Mouse (Mus musculus): ENCODE results near the gene Mrpl4. TPM values are rescaled to one million over a fixed set of nuclear protein-coding genes. Genes with fewer than 3 reads are reported as not detected.

The Mrpl4 gene
- total and polyA plus RNA-seq, 3 experiments = 38.4 to 129 (median 39.1) TPM

DNA sequence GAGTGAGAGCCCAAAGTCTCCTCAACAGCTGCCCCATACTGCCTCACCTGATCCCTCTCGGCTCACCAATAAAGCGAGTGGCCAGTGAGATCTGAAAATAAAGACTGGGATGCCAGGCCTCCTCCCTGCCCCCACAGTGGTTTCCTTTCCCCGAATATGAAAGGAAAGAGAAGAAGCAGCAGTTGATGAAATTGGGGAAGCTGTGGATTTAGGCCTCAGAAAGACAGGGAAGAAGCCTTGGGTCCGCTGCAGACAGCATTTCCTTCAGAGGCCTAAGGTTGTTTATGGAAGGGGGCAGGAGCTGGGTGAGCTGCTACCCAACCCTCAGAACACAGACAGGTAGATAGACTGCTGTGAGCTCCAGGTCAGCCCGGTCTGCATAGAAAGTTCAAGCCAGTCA is 35.8 kb upstream of the Mrpl4 start:
- no peak overlapping the region for H3K4me3 ChIP-seq (ENCODE audit: low read depth, low read length)
- H3K4me1 ChIP-seq (ENCODE audit: insufficient read depth, low read depth, low read length) = peaks cover 24% of the 10 kb centered on the region
- ATAC-seq (ENCODE audit: extremely low read depth, insufficient number of reproducible peaks, low FRiP score, poor library complexity, severe bottlenecking) (no peak), DNase-seq (ENCODE audit: low spot score) (no peak)
- H3K27me3 ChIP-seq (ENCODE audit: insufficient read depth, low read length) = no peaks in the 10 kb centered on the region; the same call in 1 of the 2 replicates
- TF ChIP-seq GATA2 (IDR thresholded peaks at IDR 0.05; ENCODE audit: borderline replicate concordance, low read depth, low read length) (no peak), CTCF (IDR thresholded peaks at IDR 0.05; ENCODE audit: low read depth, low read length) (no peak), TAL1 (conservative IDR thresholded peaks at IDR 0.05; ENCODE audit: low read depth, low read length) (no peak), POLR2AphosphoS5 (IDR thresholded peaks at IDR 0.05; ENCODE audit: insufficient replicate concordance, low read depth, low read length) (no peak), GATA1 (IDR thresholded peaks at IDR 0.05; ENCODE audit: borderline replicate concordance, low read length) (no peak)
- no peaks in the 10 kb centered on the region for H3K9me3 ChIP-seq (replicated peaks)
- H3K36me3 ChIP-seq (replicated peaks) = peaks cover 39% of the 10 kb centered on the region

DNA sequence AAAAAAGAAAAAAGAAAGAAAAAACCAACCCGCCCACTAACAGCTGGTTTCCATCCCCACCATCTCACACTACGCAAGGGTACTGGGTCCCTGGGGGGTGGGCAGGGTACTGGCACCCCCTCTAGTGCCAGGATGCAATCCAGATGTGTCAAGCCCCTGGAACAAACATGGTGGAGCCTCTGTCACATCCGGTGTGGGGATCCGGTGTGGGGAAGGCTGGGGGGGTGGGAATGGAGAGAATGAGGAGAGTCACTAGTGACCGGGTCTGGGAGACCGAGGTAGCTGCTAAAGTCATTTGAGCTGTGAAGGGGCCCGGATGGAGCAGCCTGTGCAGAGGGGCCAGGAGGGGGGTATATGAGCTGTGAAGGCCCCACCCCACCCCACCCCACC is 30.8 kb upstream of the Mrpl4 start:
- H3K9me3 ChIP-seq (replicated peaks) = no peaks in the 10 kb centered on the region
- TF ChIP-seq GATA2 (IDR thresholded peaks at IDR 0.05; ENCODE audit: borderline replicate concordance, low read depth, low read length) = no peak
- no peak for TF ChIP-seq TAL1 (conservative IDR thresholded peaks at IDR 0.05; ENCODE audit: low read depth, low read length)
- no peak for TF ChIP-seq POLR2AphosphoS5 (IDR thresholded peaks at IDR 0.05; ENCODE audit: insufficient replicate concordance, low read depth, low read length)
- TF ChIP-seq GATA1 (IDR thresholded peaks at IDR 0.05; ENCODE audit: borderline replicate concordance, low read length) = no peak
- TF ChIP-seq CTCF (IDR thresholded peaks at IDR 0.05; ENCODE audit: low read depth, low read length) = no peak
- peaks cover 4% of the 10 kb centered on the region; the same call in 1 of the 2 replicates for H3K27me3 ChIP-seq (ENCODE audit: insufficient read depth, low read length)
- no peak overlapping the region for H3K4me3 ChIP-seq (ENCODE audit: low read depth, low read length)
- peaks cover 33% of the 10 kb centered on the region for H3K36me3 ChIP-seq (replicated peaks)
- ATAC-seq (ENCODE audit: extremely low read depth, insufficient number of reproducible peaks, low FRiP score, poor library complexity, severe bottlenecking) = no peak
- peaks cover 51% of the 10 kb centered on the region for H3K4me1 ChIP-seq (ENCODE audit: insufficient read depth, low read depth, low read length)
- no peak for DNase-seq (ENCODE audit: low spot score)

DNA sequence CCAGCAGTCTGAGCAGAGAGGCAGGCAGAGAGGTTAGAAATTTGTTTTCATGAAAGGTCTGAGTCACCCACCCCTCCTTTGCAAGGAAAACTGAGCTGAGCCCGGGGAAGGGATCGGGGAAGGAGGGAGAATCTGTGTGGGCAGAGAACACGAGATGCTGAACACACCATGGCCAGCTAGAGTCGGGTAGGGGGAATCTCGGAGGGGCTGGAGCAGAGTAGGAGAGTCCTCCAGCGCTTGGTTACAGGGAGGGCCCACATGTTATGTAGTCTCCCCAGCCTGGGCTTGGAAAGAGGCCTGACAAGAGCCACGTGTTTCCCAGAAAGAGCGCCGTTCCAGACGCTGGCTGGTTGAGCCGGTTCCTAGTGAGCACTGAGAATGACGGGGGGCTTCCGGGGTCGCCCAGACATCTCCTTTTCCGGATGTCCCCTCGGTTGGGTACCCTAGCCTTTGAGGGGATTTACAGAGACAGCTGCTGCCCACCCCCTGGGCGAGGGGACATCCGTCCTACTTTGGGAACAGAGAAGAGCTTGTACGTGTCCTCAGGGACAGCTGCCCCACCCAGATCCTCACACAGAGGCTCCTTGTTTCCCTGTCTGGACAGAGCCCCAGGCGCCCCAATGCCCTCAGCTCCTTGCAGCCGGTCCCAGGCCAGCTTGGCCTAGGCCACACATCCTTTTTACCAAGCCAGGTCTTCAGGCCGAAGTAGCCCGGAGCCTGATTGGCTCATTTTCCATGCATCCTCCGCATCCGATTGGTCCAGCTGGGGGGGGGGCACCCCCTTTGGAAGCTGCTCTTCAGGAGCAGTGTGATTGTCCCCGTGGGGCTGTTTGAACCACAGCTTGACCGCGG is 30.2 kb upstream of the Mrpl4 start:
- DNase-seq (ENCODE audit: low spot score) = no peak
- Histone ChIP-seq H3K4me3 (ENCODE audit: low read depth, low read length) (no peak overlapping the region), H3K36me3 (replicated peaks) (peaks cover 27% of the 10 kb centered on the region), H3K27me3 (ENCODE audit: insufficient read depth, low read length) (peaks cover 4% of the 10 kb centered on the region; the same call in 1 of the 2 replicates), H3K4me1 (ENCODE audit: insufficient read depth, low read depth, low read length) (peaks cover 52% of the 10 kb centered on the region), H3K9me3 (replicated peaks) (no peaks in the 10 kb centered on the region)
- no peak for ATAC-seq (ENCODE audit: extremely low read depth, insufficient number of reproducible peaks, low FRiP score, poor library complexity, severe bottlenecking)
- TF ChIP-seq GATA1 (IDR thresholded peaks at IDR 0.05; ENCODE audit: borderline replicate concordance, low read length) (no peak), TAL1 (conservative IDR thresholded peaks at IDR 0.05; ENCODE audit: low read depth, low read length) (no peak), CTCF (IDR thresholded peaks at IDR 0.05; ENCODE audit: low read depth, low read length) (no peak), GATA2 (IDR thresholded peaks at IDR 0.05; ENCODE audit: borderline replicate concordance, low read depth, low read length) (no peak), POLR2AphosphoS5 (IDR thresholded peaks at IDR 0.05; ENCODE audit: insufficient replicate concordance, low read depth, low read length) (no peak)

DNA sequence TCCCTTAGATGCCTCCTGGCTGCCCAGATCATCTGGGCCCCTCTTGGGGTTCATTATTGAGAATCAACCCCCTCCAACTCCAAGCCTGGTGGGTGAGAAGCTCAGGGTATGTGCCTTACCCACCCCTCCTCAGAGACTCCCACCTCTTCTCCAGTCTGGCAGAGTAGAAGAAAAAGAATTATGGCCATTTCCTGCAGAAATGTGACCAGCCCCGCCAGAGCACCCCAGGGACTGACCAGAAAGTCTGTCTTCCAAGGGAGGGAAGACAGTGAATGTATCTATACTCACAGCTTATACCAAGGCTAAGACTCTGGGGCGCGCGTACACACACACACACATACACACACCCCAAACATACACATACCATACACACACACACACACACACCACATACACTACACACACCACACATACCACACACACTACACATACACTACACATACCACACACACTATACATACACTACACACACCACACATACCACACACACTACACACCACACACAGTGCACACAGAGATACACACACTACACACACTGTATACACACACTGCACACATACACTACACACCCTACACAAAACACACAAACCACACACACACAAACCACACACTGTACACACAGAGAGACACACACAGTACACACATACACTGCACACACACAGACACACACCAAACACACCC is 29.4 kb upstream of the Mrpl4 start:
- Histone ChIP-seq H3K4me3 (ENCODE audit: low read depth, low read length) (no peak overlapping the region), H3K4me1 (ENCODE audit: insufficient read depth, low read depth, low read length) (peaks cover 57% of the 10 kb centered on the region), H3K36me3 (replicated peaks) (peaks cover 19% of the 10 kb centered on the region), H3K9me3 (replicated peaks) (no peaks in the 10 kb centered on the region), H3K27me3 (ENCODE audit: insufficient read depth, low read length) (peaks cover 4% of the 10 kb centered on the region; the same call in 1 of the 2 replicates)
- DNase-seq (ENCODE audit: low spot score) (no peak), ATAC-seq (ENCODE audit: extremely low read depth, insufficient number of reproducible peaks, low FRiP score, poor library complexity, severe bottlenecking) (no peak)
- TF ChIP-seq POLR2AphosphoS5 (IDR thresholded peaks at IDR 0.05; ENCODE audit: insufficient replicate concordance, low read depth, low read length) (no peak), CTCF (IDR thresholded peaks at IDR 0.05; ENCODE audit: low read depth, low read length) (no peak), TAL1 (conservative IDR thresholded peaks at IDR 0.05; ENCODE audit: low read depth, low read length) (no peak), GATA1 (IDR thresholded peaks at IDR 0.05; ENCODE audit: borderline replicate concordance, low read length) (no peak), GATA2 (IDR thresholded peaks at IDR 0.05; ENCODE audit: borderline replicate concordance, low read depth, low read length) (no peak)

DNA sequence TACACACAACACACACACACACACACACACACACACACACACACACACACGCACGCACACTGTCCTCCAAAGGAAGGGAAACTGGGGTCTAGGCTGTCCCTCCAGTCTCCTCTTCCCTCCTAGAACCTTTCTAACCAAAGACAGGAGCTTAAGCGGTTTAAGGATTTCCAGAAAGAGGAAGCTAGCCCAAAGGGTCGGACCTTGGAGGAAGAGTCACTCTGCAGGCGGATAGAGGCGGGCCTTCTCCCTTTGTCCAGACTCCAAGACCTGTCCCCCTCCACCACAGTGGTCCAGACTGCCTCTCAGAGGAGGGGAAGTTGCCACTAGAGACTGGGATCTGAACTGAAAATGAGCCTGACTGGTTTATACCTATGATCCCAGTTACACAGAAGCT is 28.9 kb upstream of the Mrpl4 start:
- Histone ChIP-seq H3K36me3 (replicated peaks) (peaks cover 14% of the 10 kb centered on the region), H3K4me1 (ENCODE audit: insufficient read depth, low read depth, low read length) (peaks cover 62% of the 10 kb centered on the region), H3K4me3 (ENCODE audit: low read depth, low read length) (no peak overlapping the region), H3K9me3 (replicated peaks) (no peaks in the 10 kb centered on the region), H3K27me3 (ENCODE audit: insufficient read depth, low read length) (peaks cover 4% of the 10 kb centered on the region; the same call in 1 of the 2 replicates)
- peak; percentile 45 for DNase-seq (ENCODE audit: low spot score)
- TF ChIP-seq CTCF (IDR thresholded peaks at IDR 0.05; ENCODE audit: low read depth, low read length) = no peak
- no peak for TF ChIP-seq GATA2 (IDR thresholded peaks at IDR 0.05; ENCODE audit: borderline replicate concordance, low read depth, low read length)
- TF ChIP-seq GATA1 (IDR thresholded peaks at IDR 0.05; ENCODE audit: borderline replicate concordance, low read length) = no peak
- no peak for TF ChIP-seq TAL1 (conservative IDR thresholded peaks at IDR 0.05; ENCODE audit: low read depth, low read length)
- no peak for TF ChIP-seq POLR2AphosphoS5 (IDR thresholded peaks at IDR 0.05; ENCODE audit: insufficient replicate concordance, low read depth, low read length)
- no peak for ATAC-seq (ENCODE audit: extremely low read depth, insufficient number of reproducible peaks, low FRiP score, poor library complexity, severe bottlenecking)
